Mouse (Mus musculus) heart, postnatal 10 days (tissue): ENCODE results near the gene Nup62cl. TPM values are rescaled to one million over a fixed set of nuclear protein-coding genes. Genes with fewer than 3 reads are reported as not detected.

Experiments
- DNase-seq, 2 experiments: peaks; one replicate each; pipeline ENCODE4 v3.0.0; 2021
- intact Hi-C: fragments of 180-260 bp; cut with DNase I; formaldehyde crosslinking; loops from one replicate; pipeline ENCODE4 v1.15.1; 2025
- total RNA-seq, 2 experiments: library from RNA; stranded (reverse); gene quantifications; 2 replicates each; pipeline ENCODE4 v1.2.3; 2021

Gene Nup62cl
- total RNA-seq = not detected

GRCm38 (mm10) chrX:140062135-140062975 lies at the start of gene Nup62cl, which contains the start of gene Pih1h3b:
Gene Nup62cl, minus strand, starts transcription at chrX:140062712.
Gene Pih1h3b, plus strand, starts transcription at chrX:140062879.
- DNase-seq = peak; percentile 32 to 36
- intact Hi-C loops = no loop called here

- DNase-seq = no peak
These were observed 31.6 kb upstream of the Nup62cl start for GRCm38 (mm10) chrX:140094066-140094465.

DNA sequence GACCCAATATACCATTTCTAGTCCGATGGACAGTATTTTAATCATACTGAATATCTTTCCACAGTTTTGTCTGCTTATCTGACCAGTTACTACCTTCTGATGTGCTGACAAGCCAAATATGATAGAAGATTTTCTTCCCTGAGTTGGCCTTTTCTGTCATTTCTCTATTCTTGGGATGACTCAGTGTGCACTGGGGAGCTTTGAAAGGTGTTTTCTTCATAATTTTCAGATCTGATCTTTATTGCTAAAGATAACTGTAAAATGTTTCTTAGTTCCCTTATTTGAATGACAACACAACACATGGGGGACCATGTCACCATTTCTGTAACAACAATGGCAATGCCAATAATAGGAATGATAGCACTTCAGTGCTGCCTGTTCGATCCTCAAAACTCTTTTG lies 20.0 kb upstream of the Nup62cl start:
- DNase-seq = no peak
- intact Hi-C loops = no loop called here

More at GRCm38 (mm10) chrX:140094066-140094465, 31.6 kb upstream of the Nup62cl start:
- intact Hi-C loops = no loop called here

- peak; percentile 1 to 2 for DNase-seq
- intact Hi-C loops = no loop called here
These were observed 1.3 kb downstream of the Nup62cl start for GRCm38 (mm10) chrX:140060886-140061874.

- DNase-seq = no peak
- intact Hi-C loops = no loop called here
These were observed 63.8 kb downstream of the Nup62cl start for GRCm38 (mm10) chrX:139998691-139999065.

- DNase-seq = peak; percentile 37 to 60
- intact Hi-C loops = no loop called here
These were observed 64.5 kb downstream of the Nup62cl start, which contains the start of gene Rbm41 for GRCm38 (mm10) chrX:139997740-139998690. Gene Rbm41, minus strand, starts transcription at chrX:139998595.

GRCm38 (mm10) chrX:139982115-139982514 lies 80.4 kb downstream of the Nup62cl start:
- intact Hi-C loops = no loop called here
- no peak for DNase-seq

Other genes with a start within 250 kb of the Nup62cl start
- 1 to 10 TPM; 6.1 to 7.8 TPM for gene Morc4, start 191.0 kb downstream of the Nup62cl start, total RNA-seq
- gene Rbm41, start 64.1 kb downstream of the Nup62cl start, total RNA-seq = 10 to 100 TPM in 1 of 2 experiments, 1 to 10 TPM in 1; 9.2 to 10.1 TPM
- gene Pih1h3b, start 167 bp upstream of the Nup62cl start, total RNA-seq = not detected